Mouse (Mus musculus) embryonic facial prominence, embryonic 10.5 days (tissue): ENCODE measurements around the gene Asb13. TPM values are rescaled to one million over a fixed set of nuclear protein-coding genes. Genes with fewer than 3 reads are reported as not detected.
A peak's percentile ranks its signal among the peaks of the same experiment; 100 is the strongest.

Experiments used
- DNase-seq: peaks from one replicate; pipeline ENCODE4 v3.0.0-alpha.2; 2017; ENCODE audit warnings: low spot score
- H3K27ac ChIP-seq: fragments of 300-500 bp; sonication (generic); replicated peaks from 2 replicates; pipeline ENCODE4 v1.5.1; 2016; ENCODE audit warnings: mild to moderate bottlenecking
- H3K27me3 ChIP-seq: fragments of 300-500 bp; sonication (generic); replicated peaks from 2 replicates; pipeline ENCODE4 v1.6.1; 2016; ENCODE audit warnings: low read depth, mild to moderate bottlenecking; ENCODE audit not compliant: poor library complexity, severe bottlenecking
- H3K36me3 ChIP-seq: fragments of 300-500 bp; sonication (generic); replicated peaks from 2 replicates; pipeline ENCODE4 v1.6.1; 2016; ENCODE audit warnings: mild to moderate bottlenecking, moderate library complexity
- H3K4me1 ChIP-seq: fragments of 300-500 bp; sonication (generic); 2 replicates; pipeline ENCODE4 v1.6.1; 2016
- H3K4me3 ChIP-seq: fragments of 300-500 bp; sonication (generic); 2 replicates; pipeline ENCODE4 v1.5.1; 2016; ENCODE audit warnings: mild to moderate bottlenecking, moderate library complexity
- H3K9me3 ChIP-seq: fragments of 300-500 bp; sonication (generic); 2 replicates; pipeline ENCODE4 v1.6.1; 2016; ENCODE audit warnings: mild to moderate bottlenecking
- WGBS: fragments of 180-500 bp; shearing (Covaris S2); methylation state at CpG from one replicate; pipeline ENCODE4 v1.1.7; 2016; 5-methylcytosine and 5-hydroxymethylcytosine counted together
- polyA plus RNA-seq: library from polyadenylated mRNA; unstranded; fragments of >200 nt; fragmentation: Nextera tagmentation; extraction: Ambion mirVana; gene quantifications from 2 replicates; pipeline ENCODE4 v1.2.1, GENCODE M21; 2016

The Asb13 gene
- polyA plus RNA-seq, 1 experiment from 2014 or later = 15.0 TPM

- no peaks in the 10 kb centered on the region for H3K36me3 ChIP-seq
- H3K27me3 ChIP-seq = no peaks in the 10 kb centered on the region
- no peak for DNase-seq
- peaks cover 18% of the 10 kb centered on the region for H3K4me1 ChIP-seq
- no peak overlapping the region for H3K4me3 ChIP-seq
- WGBS = 93% methylated on average over 3 of the region's 3 CpGs
- H3K27ac ChIP-seq = no peak overlapping the region
- peaks cover 4% of the 10 kb centered on the region; the same call in 1 of the 2 replicates for H3K9me3 ChIP-seq
Measured at GRCm38 (mm10) chr13:3668068-3668467, 34.2 kb downstream of the Asb13 start.

DNA sequence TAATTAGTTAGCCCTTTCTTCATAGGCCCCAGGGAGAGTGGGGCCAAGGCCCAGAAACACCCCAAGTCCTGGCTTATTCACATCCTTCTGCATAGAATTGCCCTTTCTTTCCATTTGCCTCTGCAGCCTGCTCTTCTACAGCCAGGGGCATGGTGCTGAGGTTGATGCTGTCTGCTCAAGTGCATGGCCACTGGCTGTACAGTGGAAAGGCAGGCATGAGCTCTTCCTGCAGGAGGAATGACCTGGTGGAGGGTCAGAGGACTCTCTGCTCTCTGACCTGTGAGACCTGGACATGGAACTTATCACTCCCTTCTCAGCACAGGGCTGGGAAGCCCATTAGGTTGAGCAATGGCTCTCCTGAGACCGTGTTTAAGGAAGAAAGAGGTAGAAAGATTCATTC is 35.8 kb downstream of the Asb13 start:
- peak; percentile 21 for DNase-seq
- 80% methylated on average over 1 of the region's 1 CpGs for WGBS

DNA sequence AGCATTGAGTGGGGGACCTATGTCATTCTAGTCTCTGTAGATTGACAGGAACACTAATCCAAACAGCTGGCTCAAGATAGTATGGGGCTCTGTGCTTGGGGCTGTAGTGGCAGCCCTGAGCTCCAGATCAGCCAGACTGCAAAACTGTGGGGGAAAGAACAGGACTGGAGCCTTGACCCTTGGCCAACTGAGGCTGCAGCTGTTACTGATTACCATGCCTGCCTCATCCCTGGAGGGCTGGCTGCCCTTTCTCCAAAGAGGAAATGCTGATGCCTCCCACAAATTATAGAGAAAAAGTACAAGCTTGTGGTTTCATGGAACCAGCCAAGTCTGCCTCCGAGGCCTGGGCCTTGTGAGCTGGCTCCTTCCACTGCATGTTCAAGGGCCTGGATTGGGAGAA is 36.2 kb downstream of the Asb13 start:
- H3K4me3 ChIP-seq = no peak overlapping the region
- DNase-seq = peak; percentile 73
- peaks cover 25% of the 10 kb centered on the region for H3K4me1 ChIP-seq
- peaks cover 4% of the 10 kb centered on the region; the same call in 1 of the 2 replicates for H3K9me3 ChIP-seq
- 35% methylated on average over 1 of the region's 1 CpGs for WGBS
- peak overlapping the region; percentile 75; the same call in 1 of the 2 replicates for H3K27ac ChIP-seq
- H3K36me3 ChIP-seq = no peaks in the 10 kb centered on the region
- H3K27me3 ChIP-seq = no peaks in the 10 kb centered on the region

More for the DNA sequence above, 35.8 kb downstream of the Asb13 start:
- peaks cover 25% of the 10 kb centered on the region for H3K4me1 ChIP-seq
- no peak overlapping the region for H3K4me3 ChIP-seq
- no peaks in the 10 kb centered on the region for H3K27me3 ChIP-seq
- no peaks in the 10 kb centered on the region for H3K36me3 ChIP-seq
- H3K9me3 ChIP-seq = peaks cover 4% of the 10 kb centered on the region; the same call in 1 of the 2 replicates
- H3K27ac ChIP-seq = peak overlapping the region; percentile 75

GRCm38 (mm10) chr13:3673151-3673550 is 39.3 kb downstream of the Asb13 start:
- DNase-seq = no peak
- Histone ChIP-seq H3K27me3 (no peaks in the 10 kb centered on the region), H3K36me3 (no peaks in the 10 kb centered on the region), H3K27ac (0 out of 2 replicates have a peak overlapping the region, but pooled peaks have one; percentile 24), H3K4me3 (no peak overlapping the region), H3K9me3 (peaks cover 4% of the 10 kb centered on the region; the same call in 1 of the 2 replicates), H3K4me1 (peaks cover 25% of the 10 kb centered on the region)
- WGBS = 75% methylated on average over 3 of the region's 3 CpGs

DNA sequence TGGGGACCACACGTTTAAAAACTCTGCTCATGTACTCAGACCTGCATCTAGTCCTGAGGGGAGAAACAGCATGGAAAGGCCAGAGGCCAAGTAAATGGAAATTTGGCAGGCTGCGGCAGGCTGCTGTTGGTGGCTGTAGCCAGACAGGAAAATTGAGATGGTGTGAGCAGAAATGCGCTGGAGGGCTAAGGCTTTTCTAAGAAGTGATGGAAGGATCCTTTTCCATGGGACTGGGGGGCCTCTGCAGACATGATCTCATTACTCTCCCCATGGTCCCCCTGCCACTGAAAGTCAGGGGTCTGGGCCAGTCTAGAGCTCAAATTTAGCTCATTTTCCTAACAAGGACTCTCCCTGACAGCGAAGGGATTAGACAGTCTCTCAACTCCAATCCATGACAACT is 39.8 kb downstream of the Asb13 start:
- WGBS = 57% methylated on average over 4 of the region's 4 CpGs
- peaks cover 25% of the 10 kb centered on the region for H3K4me1 ChIP-seq
- DNase-seq = peak; percentile 17
- H3K27me3 ChIP-seq = no peaks in the 10 kb centered on the region
- peaks cover 4% of the 10 kb centered on the region; the same call in 1 of the 2 replicates for H3K9me3 ChIP-seq
- peak overlapping the region; percentile 24 for H3K27ac ChIP-seq
- H3K4me3 ChIP-seq = no peak overlapping the region
- H3K36me3 ChIP-seq = no peaks in the 10 kb centered on the region

DNA sequence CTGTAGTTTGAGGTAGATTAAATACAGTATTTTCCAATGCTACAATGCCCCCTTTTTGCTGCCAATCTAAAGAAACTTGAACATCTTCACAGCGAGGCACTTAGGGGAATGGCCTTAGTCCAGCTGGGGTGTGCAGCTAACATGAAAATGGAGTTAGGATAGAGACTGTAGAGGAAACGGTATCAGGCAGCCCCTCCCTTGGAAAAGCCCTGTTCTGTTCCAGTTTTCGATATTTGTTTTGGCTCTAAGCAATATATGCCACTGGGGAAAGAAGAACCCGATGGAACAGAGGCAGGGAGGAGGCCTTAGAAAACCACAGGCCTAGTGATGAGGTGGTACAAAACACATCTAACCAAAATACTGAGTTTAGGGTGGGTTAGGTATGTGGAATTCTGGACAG is 42.0 kb downstream of the Asb13 start:
- Histone ChIP-seq H3K36me3 (no peaks in the 10 kb centered on the region), H3K27ac (no peak overlapping the region), H3K4me1 (peaks cover 7% of the 10 kb centered on the region; the same call in 1 of the 2 replicates), H3K27me3 (no peaks in the 10 kb centered on the region), H3K4me3 (no peak overlapping the region), H3K9me3 (peaks cover 4% of the 10 kb centered on the region; the same call in 1 of the 2 replicates)
- DNase-seq = no peak
- 87% methylated on average over 4 of the region's 4 CpGs for WGBS

DNA sequence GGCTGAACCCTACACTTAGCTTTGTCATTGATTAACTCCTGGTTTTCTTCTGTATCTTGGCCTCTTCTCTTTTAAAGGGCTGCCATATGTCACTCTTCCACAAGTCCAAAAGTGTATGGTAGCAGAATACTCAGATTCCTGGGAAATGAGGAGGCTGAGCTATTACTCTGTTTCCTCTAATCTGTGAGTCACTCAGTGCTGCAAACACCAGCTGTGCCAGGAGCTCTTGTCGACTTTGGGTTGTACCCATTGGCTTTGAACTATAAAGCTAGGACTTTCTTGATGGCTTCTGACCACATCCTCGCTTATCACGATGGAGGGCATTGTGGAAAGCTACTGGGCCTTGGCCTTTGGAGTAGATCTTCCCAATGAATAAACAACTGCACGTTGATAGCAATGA is 45.3 kb downstream of the Asb13 start:
- no peaks in the 10 kb centered on the region for H3K4me1 ChIP-seq
- peak; percentile 5 for DNase-seq
- no peaks in the 10 kb centered on the region for H3K27me3 ChIP-seq

GRCm38 (mm10) chr13:3686306-3686705 is 52.5 kb downstream of the Asb13 start:
- WGBS = 80% methylated on average over 1 of the region's 1 CpGs
- no peaks in the 10 kb centered on the region for H3K27me3 ChIP-seq
- H3K27ac ChIP-seq = no peak overlapping the region
- H3K9me3 ChIP-seq = no peaks in the 10 kb centered on the region
- DNase-seq = no peak
- H3K4me3 ChIP-seq = no peak overlapping the region
- no peaks in the 10 kb centered on the region for H3K4me1 ChIP-seq
- H3K36me3 ChIP-seq = no peaks in the 10 kb centered on the region

More for the DNA sequence above, 45.3 kb downstream of the Asb13 start:
- Histone ChIP-seq H3K27ac (no peak overlapping the region), H3K36me3 (no peaks in the 10 kb centered on the region), H3K9me3 (no peaks in the 10 kb centered on the region), H3K4me3 (no peak overlapping the region)
- WGBS = 85% methylated on average over 4 of the region's 4 CpGs

DNA sequence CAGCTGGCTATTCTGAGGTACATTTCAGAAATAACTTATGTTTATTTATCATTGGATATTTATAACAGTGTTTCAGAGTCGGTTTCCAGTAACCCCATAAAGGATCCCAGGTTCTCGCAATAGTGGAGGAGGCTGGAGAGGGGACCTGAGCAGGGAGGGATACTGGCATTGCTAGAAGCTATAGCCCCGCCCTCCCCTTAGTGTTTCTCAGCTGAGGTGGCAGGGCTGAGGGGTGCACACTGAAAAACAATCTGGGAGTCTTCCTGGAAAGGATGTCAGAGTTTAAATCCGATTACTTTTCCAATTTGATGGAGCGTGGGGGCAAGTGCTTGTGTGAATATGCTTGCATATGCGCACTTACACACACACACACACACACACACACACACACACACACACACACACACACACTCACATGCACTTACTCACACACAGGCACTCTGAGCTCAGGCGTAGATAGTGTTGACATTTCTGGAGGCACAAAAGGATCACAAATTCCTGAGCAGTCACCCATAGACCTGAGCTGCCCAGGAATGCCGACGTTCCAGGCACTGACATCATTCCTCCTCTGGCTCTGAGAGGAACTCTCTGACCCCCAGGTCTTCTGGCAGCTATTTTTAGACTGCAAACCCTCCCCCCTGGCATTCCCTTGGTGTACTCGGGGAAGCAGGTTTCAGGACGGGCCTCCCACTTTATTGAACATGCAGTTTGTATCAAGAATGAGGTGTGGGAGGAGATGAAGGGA is 60.9 kb downstream of the Asb13 start:
- H3K27ac ChIP-seq = peak overlapping the region; percentile 72
- WGBS = 13% methylated on average over 11 of the region's 11 CpGs
- peaks cover 47% of the 10 kb centered on the region for H3K4me1 ChIP-seq
- H3K4me3 ChIP-seq = peak overlapping the region; percentile 8; the same call in 1 of the 2 replicates
- no peaks in the 10 kb centered on the region for H3K27me3 ChIP-seq
- no peaks in the 10 kb centered on the region for H3K9me3 ChIP-seq
- peak; percentile 79 for DNase-seq
- no peaks in the 10 kb centered on the region for H3K36me3 ChIP-seq

GRCm38 (mm10) chr13:3696977-3697735 is 63.3 kb downstream of the Asb13 start:
- DNase-seq = no peak

DNA sequence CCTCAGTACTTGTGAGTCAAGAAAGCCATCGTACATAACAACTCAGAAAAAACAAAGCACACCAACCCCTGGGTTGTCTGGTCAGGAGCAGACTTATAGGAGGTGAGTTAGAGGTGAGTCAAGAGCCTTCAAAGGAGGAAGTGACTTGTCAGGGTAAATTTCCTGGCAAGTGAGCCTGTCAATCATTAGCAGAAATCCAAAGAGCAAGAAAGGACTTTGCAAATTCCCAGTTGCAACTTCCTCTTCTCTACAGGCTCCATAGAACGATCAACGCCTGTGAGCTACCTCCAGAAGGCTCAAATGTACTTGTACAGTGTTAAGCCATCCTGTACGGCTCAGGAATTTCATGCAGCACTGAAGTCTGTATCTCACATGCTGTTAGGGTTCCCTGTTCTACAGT is 66.9 kb downstream of the Asb13 start:
- Histone ChIP-seq H3K4me1 (peaks cover 35% of the 10 kb centered on the region), H3K36me3 (no peaks in the 10 kb centered on the region), H3K27ac (0 out of 2 replicates have a peak overlapping the region, but pooled peaks have one; percentile 30), H3K4me3 (no peak overlapping the region), H3K9me3 (no peaks in the 10 kb centered on the region), H3K27me3 (no peaks in the 10 kb centered on the region)
- whole genome bisulfite sequencing = 77% methylated on average over 4 of the region's 4 CpGs
- no peak for DNase-seq

More at GRCm38 (mm10) chr13:3696977-3697735, 63.3 kb downstream of the Asb13 start:
- Histone ChIP-seq H3K4me1 (peaks cover 53% of the 10 kb centered on the region), H3K9me3 (no peaks in the 10 kb centered on the region), H3K4me3 (no peak overlapping the region), H3K27me3 (no peaks in the 10 kb centered on the region), H3K27ac (peak overlapping the region; percentile 54; the same call in 1 of the 2 replicates), H3K36me3 (no peaks in the 10 kb centered on the region)
- WGBS = 78% methylated on average over 8 of the region's 8 CpGs
